Mouse (Mus musculus) forebrain, embryonic 12.5 days (tissue): ENCODE data around the gene Acot8. TPM values are rescaled to one million over a fixed set of nuclear protein-coding genes. Genes with fewer than 3 reads are reported as not detected.

Experiments
- ATAC-seq: fragments of 200-750 bp; cut with Nextera tagmentation; 2 replicates; pipeline ENCODE4 v1.8.0; 2017; ENCODE audit warnings: moderate TSS enrichment; ENCODE audit not compliant: low FRiP score
- H3K27ac ChIP-seq: fragments of 300-500 bp; sonication (generic); 2 replicates; pipeline ENCODE4 v1.5.1; 2016; ENCODE audit warnings: mild to moderate bottlenecking
- H3K27me3 ChIP-seq: fragments of 300-500 bp; sonication (generic); 2 replicates; pipeline ENCODE4 v1.6.1; 2016; ENCODE audit warnings: mild to moderate bottlenecking
- H3K36me3 ChIP-seq: fragments of 300-500 bp; sonication (generic); replicated peaks from 2 replicates; pipeline ENCODE4 v1.6.1; 2016; ENCODE audit warnings: mild to moderate bottlenecking
- H3K4me1 ChIP-seq: fragments of 300-500 bp; sonication (generic); 2 replicates; pipeline ENCODE4 v1.6.1; 2016
- H3K4me2 ChIP-seq: fragments of 300-500 bp; sonication (generic); 2 replicates; pipeline ENCODE4 v1.6.1; 2016; ENCODE audit warnings: mild to moderate bottlenecking, moderate library complexity
- H3K4me3 ChIP-seq: fragments of 300-500 bp; sonication (generic); replicated peaks from 2 replicates; pipeline ENCODE4 v1.5.1; 2016; ENCODE audit warnings: mild to moderate bottlenecking
- H3K9ac ChIP-seq: fragments of 300-500 bp; sonication (generic); 2 replicates; pipeline ENCODE4 v1.6.1; 2016; ENCODE audit warnings: mild to moderate bottlenecking
- H3K9me3 ChIP-seq: fragments of 300-500 bp; sonication (generic); 2 replicates; pipeline ENCODE4 v1.6.1; 2016
- WGBS: fragments of 180-500 bp; shearing (Covaris S2); methylation state at CpG from one replicate; pipeline ENCODE4 v1.1.7; 2016; 5-methylcytosine and 5-hydroxymethylcytosine counted together
- polyA plus RNA-seq: library from polyadenylated mRNA; unstranded; fragments of >200 nt; fragmentation: Nextera tagmentation; extraction: Ambion mirVana; gene quantifications from 2 replicates; pipeline ENCODE4 v1.2.1, GENCODE M21; 2016

The Acot8 gene
- polyA plus RNA-seq, 1 experiment from 2014 or later: 13.7 TPM

DNA sequence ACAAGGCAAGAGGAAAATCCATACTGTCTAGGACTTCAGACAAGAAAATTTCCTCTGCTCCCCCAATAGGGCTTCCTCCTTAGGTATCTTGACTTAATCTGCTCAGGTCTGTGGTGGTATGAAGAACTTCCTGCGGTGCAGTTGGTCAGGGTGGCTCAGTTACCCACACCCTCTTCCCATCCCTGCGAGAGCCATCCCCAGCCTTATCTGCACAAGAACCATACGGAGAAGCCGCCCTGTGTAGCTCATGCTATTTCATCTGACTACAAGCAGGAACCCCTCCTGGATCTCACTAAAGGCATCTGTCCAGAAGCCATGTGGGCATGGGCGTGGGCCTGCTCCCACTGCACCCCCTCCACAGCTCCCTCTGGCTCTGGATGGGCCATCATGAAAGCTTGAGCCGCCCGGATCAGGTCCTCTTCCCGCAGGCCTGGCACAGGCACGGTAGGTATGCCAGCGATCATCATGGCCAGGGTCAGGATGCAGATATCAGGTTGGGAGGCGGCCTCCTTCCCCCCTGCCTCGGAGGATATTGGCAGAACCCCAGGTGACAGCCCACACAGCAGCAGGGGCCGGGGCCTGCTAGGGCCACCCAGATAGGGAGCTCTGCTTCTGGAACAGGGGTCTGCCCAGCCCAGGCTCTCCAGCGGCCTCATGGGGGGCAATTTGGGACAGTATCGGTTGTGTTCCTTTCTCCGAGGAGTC lies 22.6 kb upstream of the Acot8 start:
- H3K27ac ChIP-seq: no peak overlapping the region
- no peaks in the 10 kb centered on the region for H3K9me3 ChIP-seq
- peaks cover 39% of the 10 kb centered on the region for H3K36me3 ChIP-seq
- H3K4me3 ChIP-seq: no peak overlapping the region
- no peak for ATAC-seq
- no peak overlapping the region for H3K9ac ChIP-seq
- WGBS: 89% methylated on average over 16 of the region's 16 CpGs
- no peak overlapping the region for H3K4me2 ChIP-seq
- H3K27me3 ChIP-seq: no peaks in the 10 kb centered on the region
- peaks cover 13% of the 10 kb centered on the region for H3K4me1 ChIP-seq

DNA sequence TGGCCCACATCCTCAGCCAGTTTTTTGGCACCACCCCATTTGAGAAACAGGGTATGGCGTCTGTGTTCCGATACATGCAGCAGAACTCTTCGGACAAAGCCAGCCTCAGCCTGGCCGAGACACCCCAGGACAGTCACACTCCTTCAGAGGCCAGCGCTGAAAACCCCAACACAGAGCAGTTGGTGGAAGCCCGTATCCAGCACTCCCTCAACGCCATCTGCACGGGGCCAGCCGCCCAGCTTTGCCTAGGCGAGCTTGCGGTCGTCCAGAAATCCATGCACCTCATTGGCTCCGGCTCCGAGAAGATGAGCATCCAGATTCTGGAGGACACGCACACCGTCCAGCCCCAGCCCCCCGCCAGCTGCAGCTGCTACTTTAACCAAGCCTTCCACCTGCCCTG lies 20.8 kb upstream of the Acot8 start:
- ATAC-seq: no peak
- H3K27me3 ChIP-seq: no peaks in the 10 kb centered on the region
- no peak overlapping the region for H3K4me2 ChIP-seq
- H3K27ac ChIP-seq: no peak overlapping the region
- H3K9ac ChIP-seq: no peak overlapping the region
- WGBS: 96% methylated on average over 17 of the region's 17 CpGs
- H3K4me1 ChIP-seq: peaks cover 15% of the 10 kb centered on the region
- H3K36me3 ChIP-seq: peaks cover 48% of the 10 kb centered on the region
- no peak overlapping the region for H3K4me3 ChIP-seq
- no peaks in the 10 kb centered on the region for H3K9me3 ChIP-seq

DNA sequence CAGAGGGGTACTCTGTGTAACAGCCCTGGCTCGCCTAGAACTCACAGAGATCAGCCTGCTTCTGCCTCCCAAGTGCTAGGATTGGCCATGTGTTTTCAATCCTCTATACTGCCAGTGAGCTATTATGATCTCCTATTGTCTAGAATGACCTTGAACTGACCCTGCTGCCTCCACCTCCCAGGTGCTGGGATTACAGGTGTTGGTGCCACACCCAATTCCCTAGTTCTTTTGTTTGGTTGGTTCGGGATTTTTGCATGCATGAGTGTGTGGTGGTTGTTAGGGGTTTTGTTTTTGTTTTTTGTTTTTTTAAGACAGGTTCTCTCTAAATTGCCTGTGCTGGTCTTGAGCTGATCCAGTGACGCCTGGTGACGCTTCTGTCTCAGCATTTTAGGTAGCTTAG lies 19.3 kb upstream of the Acot8 start:
- Histone ChIP-seq H3K9me3 (no peaks in the 10 kb centered on the region), H3K27ac (no peak overlapping the region), H3K4me3 (no peak overlapping the region), H3K9ac (no peak overlapping the region), H3K4me1 (peaks cover 15% of the 10 kb centered on the region), H3K27me3 (no peaks in the 10 kb centered on the region), H3K36me3 (peaks cover 54% of the 10 kb centered on the region), H3K4me2 (peak overlapping the region; percentile 53)
- ATAC-seq: no peak
- WGBS: 91% methylated on average over 4 of the region's 4 CpGs

DNA sequence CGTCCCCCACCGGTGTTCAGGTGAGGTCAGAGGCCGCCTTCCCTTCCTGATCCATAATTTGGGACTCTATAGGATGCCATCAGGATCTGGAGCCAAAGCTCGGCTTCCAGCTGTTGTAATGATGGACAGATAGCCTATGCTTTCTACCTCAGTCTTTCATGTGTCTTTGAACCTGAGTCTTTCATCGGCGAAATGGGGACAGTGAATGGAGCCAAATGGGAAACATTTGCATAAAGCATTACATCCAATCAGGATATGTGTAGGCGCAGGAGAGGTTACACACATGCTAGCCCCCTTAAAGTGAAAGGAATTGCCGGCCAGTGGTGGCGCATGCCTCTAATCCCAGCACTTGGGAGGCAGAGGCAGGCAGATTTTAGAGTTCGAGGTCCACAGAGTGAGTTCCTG lies 18.5 kb upstream of the Acot8 start:
- H3K36me3 ChIP-seq: peaks cover 52% of the 10 kb centered on the region
- peak overlapping the region; percentile 53 for H3K4me2 ChIP-seq
- H3K9ac ChIP-seq: peak overlapping the region; percentile 67
- peak; percentile 75 for ATAC-seq
- H3K27ac ChIP-seq: peak overlapping the region; percentile 88
- H3K4me3 ChIP-seq: peak overlapping the region; percentile 64
- peaks cover 15% of the 10 kb centered on the region for H3K4me1 ChIP-seq
- no peaks in the 10 kb centered on the region for H3K27me3 ChIP-seq
- 3% methylated on average over 10 of the region's 10 CpGs for WGBS
- no peaks in the 10 kb centered on the region for H3K9me3 ChIP-seq

DNA sequence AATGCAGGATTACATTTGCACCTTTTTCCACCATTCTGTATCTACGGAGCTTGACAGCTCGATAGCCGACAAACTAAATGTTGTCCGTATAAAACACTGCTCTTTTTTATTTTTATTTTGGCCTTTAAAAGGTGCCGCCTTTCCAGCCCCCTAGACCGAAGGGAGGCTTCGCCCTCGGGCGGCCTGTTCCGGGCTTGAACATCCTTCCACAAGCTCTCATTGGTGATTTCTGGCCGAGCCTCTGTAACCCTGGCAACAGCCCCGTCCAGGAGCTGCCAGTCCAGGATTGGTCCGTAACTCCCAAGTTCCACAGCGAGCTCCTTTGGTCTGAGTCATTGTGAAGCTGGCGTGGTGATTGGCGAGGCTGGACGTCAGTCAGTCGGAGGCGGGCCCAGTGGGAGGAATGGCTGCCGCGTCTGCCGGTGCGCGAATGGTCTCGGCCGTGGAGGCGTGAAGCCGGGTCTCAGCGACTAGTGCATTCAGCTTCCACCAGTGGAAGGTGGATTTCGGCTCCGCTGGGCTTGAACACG lies 18.0 kb upstream of the Acot8 start, which contains the start of gene Zswim1:
TSS of gene Zswim1 (plus strand) at position 51 of the 530 bp plus-strand sequence.
- peak; percentile 99 for ATAC-seq
- Histone ChIP-seq H3K36me3 (peaks cover 47% of the 10 kb centered on the region), H3K9me3 (no peaks in the 10 kb centered on the region), H3K4me3 (peak within 1 kb of the TSS; percentile 64), H3K27ac (peak within 1 kb of the TSS; percentile 88), H3K4me2 (peak within 1 kb of the TSS; percentile 53), H3K9ac (peak within 1 kb of the TSS; percentile 67), H3K27me3 (no peaks in the 10 kb centered on the region), H3K4me1 (peaks cover 15% of the 10 kb centered on the region)
- 1% methylated on average over 32 of the region's 32 CpGs for WGBS

DNA sequence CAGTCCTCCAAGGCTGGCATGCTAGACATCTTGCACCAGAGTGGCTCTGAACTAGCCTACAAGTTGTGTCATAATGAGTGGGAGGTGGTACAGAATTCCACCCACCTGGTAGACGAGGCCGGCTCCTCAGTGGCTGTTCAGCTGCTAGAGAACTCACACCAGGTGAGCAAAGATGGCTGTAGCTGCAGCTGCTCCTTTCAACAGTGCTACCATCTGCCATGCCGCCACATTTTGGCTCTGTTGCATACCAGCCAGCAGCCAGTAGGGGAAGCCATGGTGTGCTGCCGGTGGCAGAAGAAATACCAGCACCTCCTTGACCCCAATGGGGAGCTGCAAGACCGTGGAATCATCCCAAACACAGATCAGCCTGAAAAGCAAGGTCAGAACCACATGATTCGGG lies 16.4 kb upstream of the Acot8 start:
- Histone ChIP-seq H3K4me3 (no peak overlapping the region), H3K27ac (no peak overlapping the region), H3K27me3 (no peaks in the 10 kb centered on the region), H3K4me1 (peaks cover 15% of the 10 kb centered on the region), H3K9me3 (no peaks in the 10 kb centered on the region), H3K4me2 (no peak overlapping the region), H3K36me3 (peaks cover 31% of the 10 kb centered on the region), H3K9ac (no peak overlapping the region)
- ATAC-seq: no peak
- 92% methylated on average over 6 of the region's 6 CpGs for WGBS

DNA sequence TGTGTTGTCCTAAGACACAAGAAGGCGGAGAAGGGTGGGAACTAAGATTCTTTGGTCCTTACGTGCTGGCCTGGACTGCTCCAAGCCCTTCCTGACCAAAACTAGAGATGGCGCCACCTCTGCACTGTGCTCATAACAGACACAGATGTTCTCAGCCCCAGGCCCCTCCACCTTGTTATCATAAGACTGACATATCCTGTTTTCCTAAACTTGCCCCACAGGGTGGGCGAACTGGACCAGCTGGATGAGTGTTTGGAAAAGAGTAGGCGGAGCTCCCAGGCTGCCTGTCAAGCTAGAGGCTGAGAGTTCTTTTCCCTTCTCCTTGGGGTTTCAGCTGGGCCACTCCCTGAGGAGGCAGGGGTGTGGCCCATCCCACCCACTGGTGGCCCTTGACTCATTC lies 13.0 kb upstream of the Acot8 start:
- no peak overlapping the region for H3K4me3 ChIP-seq
- H3K9me3 ChIP-seq: no peaks in the 10 kb centered on the region
- no peak overlapping the region for H3K4me2 ChIP-seq
- no peaks in the 10 kb centered on the region for H3K27me3 ChIP-seq
- peaks cover 16% of the 10 kb centered on the region for H3K36me3 ChIP-seq
- 75% methylated on average over 5 of the region's 5 CpGs for WGBS
- 0 out of 2 replicates have a peak overlapping the region, but pooled peaks have one; percentile 31 for H3K27ac ChIP-seq
- no peak for ATAC-seq
- H3K9ac ChIP-seq: no peak overlapping the region
- peaks cover 6% of the 10 kb centered on the region; the same call in 1 of the 2 replicates for H3K4me1 ChIP-seq

DNA sequence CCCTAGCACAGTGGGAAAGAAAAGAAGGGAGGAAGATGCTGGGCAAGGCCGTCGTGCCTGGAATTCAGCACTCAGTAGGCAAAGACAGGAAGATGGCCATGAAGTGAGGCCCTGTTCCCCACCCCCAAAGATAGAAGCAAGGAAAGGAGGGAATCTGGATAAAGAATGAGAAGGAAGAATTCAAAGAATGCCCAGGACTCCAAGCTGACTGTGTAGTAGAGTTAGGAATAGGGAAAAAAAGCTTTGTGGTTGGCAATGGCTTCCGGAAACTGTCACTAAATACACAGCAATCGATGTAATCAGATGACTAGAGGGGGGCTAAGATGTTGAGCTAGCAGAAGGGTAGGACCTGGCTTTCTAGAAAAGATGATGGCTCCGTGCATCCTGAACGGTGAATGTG lies 12.5 kb upstream of the Acot8 start:
- ATAC-seq: no peak
- Histone ChIP-seq H3K27ac (0 out of 2 replicates have a peak overlapping the region, but pooled peaks have one; percentile 31), H3K4me2 (no peak overlapping the region), H3K9ac (no peak overlapping the region), H3K4me3 (no peak overlapping the region), H3K36me3 (peaks cover 16% of the 10 kb centered on the region), H3K9me3 (no peaks in the 10 kb centered on the region), H3K27me3 (no peaks in the 10 kb centered on the region), H3K4me1 (peaks cover 2% of the 10 kb centered on the region; the same call in 1 of the 2 replicates)
- WGBS: 94% methylated on average over 6 of the region's 6 CpGs

DNA sequence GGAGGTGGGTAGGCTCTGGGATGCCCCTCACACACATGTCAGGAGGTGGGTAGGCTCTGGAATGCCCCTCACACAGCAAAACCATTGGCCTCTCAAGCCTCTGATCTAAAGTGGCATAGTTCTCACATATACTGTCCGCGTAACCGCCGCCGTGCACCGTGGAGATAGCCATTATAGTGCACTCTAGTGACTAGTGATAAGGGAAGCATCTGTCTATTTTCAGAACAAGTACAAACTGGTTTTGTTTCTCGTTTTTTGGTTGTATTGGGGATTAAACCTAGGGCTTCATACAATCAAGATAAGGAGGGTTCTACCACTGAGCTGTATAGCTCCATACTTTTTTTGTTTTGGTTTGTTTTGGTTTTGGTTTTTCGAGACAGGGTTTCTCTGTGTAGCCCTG lies 11.1 kb upstream of the Acot8 start:
- Histone ChIP-seq H3K27ac (no peak overlapping the region), H3K9ac (no peak overlapping the region), H3K4me3 (no peak overlapping the region), H3K36me3 (peaks cover 9% of the 10 kb centered on the region), H3K9me3 (no peaks in the 10 kb centered on the region), H3K4me1 (no peaks in the 10 kb centered on the region; the same call in 1 of the 2 replicates), H3K27me3 (no peaks in the 10 kb centered on the region), H3K4me2 (no peak overlapping the region)
- no peak for ATAC-seq
- 89% methylated on average over 8 of the region's 8 CpGs for WGBS

DNA sequence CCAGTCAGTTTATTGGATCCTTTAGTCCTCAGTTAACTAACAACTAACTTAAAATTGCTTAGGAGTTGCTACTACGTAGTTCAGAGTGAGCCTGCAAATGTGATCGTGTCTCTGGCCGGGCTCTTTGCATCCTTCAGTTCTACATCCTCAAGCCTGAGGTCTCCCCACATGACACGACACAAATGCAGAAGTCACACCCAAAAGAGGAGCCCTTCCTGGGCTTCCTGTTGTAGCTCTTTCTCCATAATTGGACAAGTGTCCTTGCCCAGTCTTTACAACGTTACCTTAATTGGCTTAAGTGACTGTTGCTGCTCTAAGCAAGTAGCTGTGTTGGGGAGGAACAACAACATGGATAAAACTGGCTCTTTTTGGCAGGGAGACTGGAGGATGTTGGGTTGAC lies 10.7 kb upstream of the Acot8 start:
- Histone ChIP-seq H3K9ac (no peak overlapping the region), H3K9me3 (no peaks in the 10 kb centered on the region), H3K4me1 (no peaks in the 10 kb centered on the region; the same call in 1 of the 2 replicates), H3K27me3 (no peaks in the 10 kb centered on the region), H3K4me3 (no peak overlapping the region), H3K4me2 (no peak overlapping the region), H3K36me3 (peaks cover 5% of the 10 kb centered on the region; the same call in 1 of the 2 replicates), H3K27ac (no peak overlapping the region)
- 89% methylated on average over 5 of the region's 5 CpGs for WGBS
- ATAC-seq: no peak

DNA sequence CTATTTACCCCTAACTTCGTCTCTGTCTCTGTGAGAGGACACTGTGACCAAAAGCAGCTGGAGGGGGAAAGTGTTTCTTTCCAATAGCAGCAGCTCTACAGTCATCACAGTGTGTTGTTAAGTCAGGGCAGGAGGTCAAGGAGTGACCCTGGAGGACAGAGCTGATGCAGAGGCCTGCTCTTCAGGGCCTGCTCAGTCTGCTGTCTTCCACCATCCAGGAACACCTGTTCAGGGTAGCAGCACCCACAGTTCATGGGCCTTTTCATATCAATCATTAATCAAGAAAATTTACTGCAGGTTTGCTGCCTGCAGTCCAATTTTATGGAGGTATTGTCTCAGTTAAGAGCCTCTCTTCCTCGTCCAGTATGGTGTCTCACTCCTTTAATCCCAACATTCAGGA lies 8.9 kb upstream of the Acot8 start:
- H3K4me1 ChIP-seq: no peaks in the 10 kb centered on the region; the same call in 1 of the 2 replicates
- no peak overlapping the region for H3K4me2 ChIP-seq
- H3K27me3 ChIP-seq: no peaks in the 10 kb centered on the region
- H3K9me3 ChIP-seq: no peaks in the 10 kb centered on the region
- no peak overlapping the region for H3K27ac ChIP-seq
- no peak for ATAC-seq
- H3K9ac ChIP-seq: no peak overlapping the region
- no peaks in the 10 kb centered on the region; the same call in 1 of the 2 replicates for H3K36me3 ChIP-seq
- no peak overlapping the region for H3K4me3 ChIP-seq
- 66% methylated on average over 2 of the region's 2 CpGs for WGBS

DNA sequence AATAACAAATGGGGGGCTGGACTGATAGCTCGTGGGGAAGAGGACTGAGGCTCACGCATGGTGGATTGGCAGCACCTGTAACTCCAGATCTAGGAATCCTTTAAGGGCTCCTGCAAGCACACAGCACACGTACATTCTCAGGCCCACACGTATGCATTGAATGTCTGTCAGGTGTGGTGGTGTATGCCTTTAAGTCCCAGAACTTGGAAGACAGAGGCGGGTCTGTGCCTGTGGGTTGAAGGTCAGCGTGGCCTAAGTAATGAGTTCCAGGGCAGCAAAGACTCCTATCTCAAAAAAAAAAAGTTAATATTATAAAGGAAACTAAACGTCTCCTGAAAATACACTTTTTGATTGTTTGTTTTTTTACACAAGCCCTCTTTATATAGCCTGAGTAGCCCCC lies 1.9 kb upstream of the Acot8 start:
- Histone ChIP-seq H3K4me1 (peaks cover 23% of the 10 kb centered on the region), H3K4me2 (no peak overlapping the region), H3K9me3 (no peaks in the 10 kb centered on the region), H3K4me3 (no peak overlapping the region), H3K27ac (no peak overlapping the region), H3K36me3 (no peaks in the 10 kb centered on the region; the same call in 1 of the 2 replicates), H3K27me3 (no peaks in the 10 kb centered on the region), H3K9ac (no peak overlapping the region)
- WGBS: 85% methylated on average over 7 of the region's 7 CpGs
- ATAC-seq: no peak

DNA sequence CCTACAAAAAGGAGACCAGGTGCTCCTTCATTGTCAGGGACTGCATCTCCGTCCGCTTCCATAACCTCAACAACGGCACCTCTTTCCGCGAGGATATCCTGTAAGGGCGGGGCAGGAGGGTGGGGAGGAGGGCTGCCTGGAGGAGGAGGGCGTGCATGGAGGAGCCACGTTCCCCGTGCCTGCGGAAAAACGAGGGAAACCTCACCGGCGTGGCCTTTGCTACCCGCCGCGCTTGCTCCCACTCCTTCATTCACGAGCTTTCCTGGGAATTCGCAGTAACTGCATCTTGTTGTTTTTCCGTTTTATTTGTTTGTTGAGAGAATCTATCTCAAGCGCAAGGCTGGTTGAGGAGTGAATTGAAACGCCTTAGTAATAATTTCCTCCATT lies 643 bp upstream of the Acot8 start:
- Histone ChIP-seq H3K4me3 (peak overlapping the region; percentile 74), H3K9me3 (no peaks in the 10 kb centered on the region), H3K4me1 (peaks cover 23% of the 10 kb centered on the region), H3K27me3 (no peaks in the 10 kb centered on the region), H3K4me2 (peak overlapping the region; percentile 91), H3K27ac (peak overlapping the region; percentile 83), H3K36me3 (peaks cover 5% of the 10 kb centered on the region; the same call in 1 of the 2 replicates), H3K9ac (peak overlapping the region; percentile 76)
- ATAC-seq: peak; percentile 72
- under 1% methylated on average over 21 of the region's 21 CpGs for WGBS
